Mouse (Mus musculus) embryonic facial prominence, embryonic 14.5 days (tissue): ENCODE measurements around the gene Cpt1a. TPM values are rescaled to one million over a fixed set of nuclear protein-coding genes. Genes with fewer than 3 reads are reported as not detected.

Experiments
- ATAC-seq: fragments of 200-750 bp; cut with Nextera tagmentation; 2 replicates; pipeline ENCODE4 v1.8.0; 2017; ENCODE audit warnings: low read depth, moderate number of reproducible peaks, moderate TSS enrichment
- DNase-seq: peaks from one replicate; pipeline ENCODE4 v3.0.0-alpha.2; 2015; ENCODE audit warnings: low spot score
- H3K27ac ChIP-seq: fragments of 300-500 bp; sonication (generic); replicated peaks from 2 replicates; pipeline ENCODE4 v1.5.1; 2014; ENCODE audit warnings: low read depth, mild to moderate bottlenecking, low read length, moderate library complexity
- H3K27me3 ChIP-seq: fragments of 300-500 bp; sonication (generic); replicated peaks from 2 replicates; pipeline ENCODE4 v1.6.1; 2014; ENCODE audit warnings: low read length; ENCODE audit not compliant: control insufficient read depth, insufficient read depth
- H3K36me3 ChIP-seq: fragments of 300-500 bp; sonication (generic); 2 replicates; pipeline ENCODE4 v1.6.1; 2014; ENCODE audit warnings: low read length, mixed read lengths; ENCODE audit not compliant: control insufficient read depth, insufficient read depth
- H3K4me1 ChIP-seq: fragments of 300-500 bp; sonication (generic); 2 replicates; pipeline ENCODE4 v1.6.1; 2014; ENCODE audit warnings: antibody characterized with exemption, low read length; ENCODE audit not compliant: control insufficient read depth, insufficient read depth
- H3K4me2 ChIP-seq: fragments of 300-500 bp; sonication (generic); 2 replicates; pipeline ENCODE4 v1.6.1; 2014; ENCODE audit warnings: low read depth, mild to moderate bottlenecking, low read length, moderate library complexity, mixed read lengths
- H3K4me3 ChIP-seq: fragments of 300-500 bp; sonication (generic); 2 replicates; pipeline ENCODE4 v1.5.1; 2014; ENCODE audit warnings: low read depth, mild to moderate bottlenecking, low read length
- H3K9ac ChIP-seq: fragments of 300-500 bp; sonication (generic); 2 replicates; pipeline ENCODE4 v1.6.1; 2014; ENCODE audit warnings: low read depth, mild to moderate bottlenecking, low read length, moderate library complexity, mixed read lengths
- H3K9me3 ChIP-seq: fragments of 300-500 bp; sonication (generic); 2 replicates; pipeline ENCODE4 v1.6.1; 2016; ENCODE audit warnings: low read length; ENCODE audit not compliant: control insufficient read depth
- WGBS: fragments of 180-500 bp; shearing (Covaris S2); extraction: QIAGEN DNeasy Blood & Tissue Kit; methylation state at CpG from one replicate; pipeline ENCODE4 v1.1.7; 2014; 5-methylcytosine and 5-hydroxymethylcytosine counted together
- polyA plus RNA-seq: library from polyadenylated mRNA; unstranded; fragments of >200 nt; fragmentation: Nextera tagmentation; extraction: Ambion mirVana; gene quantifications from 2 replicates; pipeline ENCODE4 v1.2.1, GENCODE M21; 2014

Cpt1a gene
- polyA plus RNA-seq, 1 experiment from 2014 or later: 16.5 TPM

GRCm38 (mm10) chr19:3295245-3295644 lies 26.9 kb upstream of the Cpt1a start:
- Histone ChIP-seq H3K27ac (no peak overlapping the region), H3K9me3 (no peaks in the 10 kb centered on the region), H3K36me3 (peaks cover 21% of the 10 kb centered on the region), H3K9ac (no peak overlapping the region), H3K27me3 (no peaks in the 10 kb centered on the region), H3K4me2 (no peak overlapping the region), H3K4me1 (no peaks in the 10 kb centered on the region), H3K4me3 (no peak overlapping the region)
- whole genome bisulfite sequencing: 87% methylated on average over 6 of the region's 6 CpGs
- no peak for DNase-seq
- no peak for ATAC-seq

- Histone ChIP-seq H3K4me2 (no peak overlapping the region), H3K4me1 (no peaks in the 10 kb centered on the region), H3K4me3 (no peak overlapping the region), H3K9me3 (no peaks in the 10 kb centered on the region), H3K27ac (no peak overlapping the region), H3K36me3 (peaks cover 4% of the 10 kb centered on the region; the same call in 1 of the 2 replicates), H3K27me3 (no peaks in the 10 kb centered on the region), H3K9ac (no peak overlapping the region)
- DNase-seq (no peak), ATAC-seq (no peak)
Measured at GRCm38 (mm10) chr19:3297034-3297433, 25.1 kb upstream of the Cpt1a start.

DNA sequence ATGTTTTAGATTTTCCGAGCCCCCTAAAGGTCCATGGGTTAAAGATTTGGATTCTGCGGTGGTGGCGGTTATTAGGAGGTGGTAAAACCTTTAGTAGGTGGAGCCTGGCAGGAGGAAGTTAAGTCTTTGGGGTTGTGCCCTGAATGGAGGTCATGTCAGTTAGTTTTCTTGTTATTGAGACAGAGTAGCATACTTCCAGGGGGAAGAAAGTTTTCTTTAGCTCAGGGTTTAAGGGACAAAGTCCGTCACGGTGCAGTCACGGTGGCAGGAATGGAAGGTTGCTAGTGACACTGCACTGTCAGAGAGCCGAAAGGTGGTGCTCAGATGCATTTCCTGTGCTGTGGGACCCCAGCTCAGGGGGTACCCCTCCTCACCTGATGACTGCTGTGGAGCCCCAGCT lies 24.4 kb upstream of the Cpt1a start:
- WGBS: 88% methylated on average over 7 of the region's 7 CpGs
- H3K4me3 ChIP-seq: no peak overlapping the region
- no peaks in the 10 kb centered on the region for H3K4me1 ChIP-seq
- no peaks in the 10 kb centered on the region for H3K9me3 ChIP-seq
- no peak overlapping the region for H3K27ac ChIP-seq
- no peak overlapping the region for H3K9ac ChIP-seq
- DNase-seq (no peak), ATAC-seq (no peak)
- H3K27me3 ChIP-seq: no peaks in the 10 kb centered on the region
- H3K4me2 ChIP-seq: no peak overlapping the region
- peaks cover 2% of the 10 kb centered on the region; the same call in 1 of the 2 replicates for H3K36me3 ChIP-seq

DNA sequence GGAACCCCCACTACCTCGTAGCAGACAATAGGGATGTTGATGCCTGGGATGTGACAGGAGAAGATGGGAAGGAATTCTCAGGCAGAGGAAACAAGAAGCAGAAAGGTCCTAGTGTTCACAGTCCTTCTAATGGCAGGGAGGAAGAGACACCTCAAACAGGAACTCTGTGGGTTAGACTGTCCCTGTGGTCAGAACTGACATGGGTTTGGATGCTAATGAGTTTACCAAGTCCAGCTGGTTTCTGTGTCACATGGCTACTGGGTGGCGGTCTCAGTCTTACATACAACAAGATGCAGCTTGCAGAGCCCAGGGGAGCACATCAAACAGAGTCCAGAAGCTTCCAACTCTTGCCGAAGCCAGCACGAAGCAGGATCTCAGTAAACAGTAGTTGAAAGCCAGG lies 18.1 kb upstream of the Cpt1a start:
- H3K9me3 ChIP-seq: no peaks in the 10 kb centered on the region
- no peak overlapping the region for H3K4me2 ChIP-seq
- no peaks in the 10 kb centered on the region for H3K36me3 ChIP-seq
- WGBS: 55% methylated on average over 4 of the region's 4 CpGs
- no peak overlapping the region for H3K4me3 ChIP-seq
- no peak overlapping the region for H3K27ac ChIP-seq
- H3K4me1 ChIP-seq: no peaks in the 10 kb centered on the region
- DNase-seq (no peak), ATAC-seq (no peak)
- no peak overlapping the region for H3K9ac ChIP-seq
- no peaks in the 10 kb centered on the region for H3K27me3 ChIP-seq

DNA sequence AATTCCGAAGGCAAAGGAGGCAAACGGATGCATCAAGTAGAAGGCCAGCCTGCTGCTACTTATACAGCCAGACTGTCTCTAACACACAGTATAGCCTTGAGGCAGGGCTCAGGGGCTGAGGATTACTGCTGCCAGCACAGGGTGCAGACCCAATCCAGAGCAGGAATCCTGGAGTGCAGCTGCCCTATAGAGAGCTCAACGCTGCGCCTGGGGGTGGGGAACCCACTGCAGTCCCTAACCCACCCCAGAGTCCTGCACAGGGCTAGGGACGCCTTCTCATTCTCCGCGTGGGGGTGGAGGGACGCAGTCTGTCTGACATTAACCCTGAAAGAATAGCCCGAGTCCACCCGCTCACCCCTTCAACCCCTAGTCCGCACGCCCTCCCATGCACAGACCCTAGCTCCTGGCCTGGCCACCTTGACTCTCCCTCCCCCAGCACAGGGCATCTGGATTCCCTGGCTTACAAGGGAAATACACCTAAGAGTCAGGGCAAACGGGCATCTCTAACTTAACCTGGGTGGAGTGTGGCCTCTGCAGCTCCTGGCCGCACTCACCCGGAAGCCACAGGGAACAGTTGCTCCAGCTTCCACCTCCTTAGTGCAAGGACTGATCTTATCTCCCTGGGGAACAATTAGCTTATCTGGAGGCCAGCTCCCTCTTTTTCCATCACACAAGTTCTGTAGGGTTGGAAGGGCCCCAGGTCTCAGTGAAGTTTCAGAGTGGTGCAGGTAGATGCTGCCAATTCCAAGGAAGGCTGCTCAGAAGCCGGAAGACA lies 14.8 kb upstream of the Cpt1a start:
- Histone ChIP-seq H3K27ac (no peak overlapping the region), H3K9ac (no peak overlapping the region), H3K27me3 (no peaks in the 10 kb centered on the region), H3K4me2 (no peak overlapping the region), H3K4me3 (no peak overlapping the region), H3K9me3 (no peaks in the 10 kb centered on the region), H3K36me3 (no peaks in the 10 kb centered on the region), H3K4me1 (no peaks in the 10 kb centered on the region)
- ATAC-seq: no peak
- no peak for DNase-seq
- whole genome bisulfite sequencing: 36% methylated on average over 13 of the region's 16 CpGs

DNA sequence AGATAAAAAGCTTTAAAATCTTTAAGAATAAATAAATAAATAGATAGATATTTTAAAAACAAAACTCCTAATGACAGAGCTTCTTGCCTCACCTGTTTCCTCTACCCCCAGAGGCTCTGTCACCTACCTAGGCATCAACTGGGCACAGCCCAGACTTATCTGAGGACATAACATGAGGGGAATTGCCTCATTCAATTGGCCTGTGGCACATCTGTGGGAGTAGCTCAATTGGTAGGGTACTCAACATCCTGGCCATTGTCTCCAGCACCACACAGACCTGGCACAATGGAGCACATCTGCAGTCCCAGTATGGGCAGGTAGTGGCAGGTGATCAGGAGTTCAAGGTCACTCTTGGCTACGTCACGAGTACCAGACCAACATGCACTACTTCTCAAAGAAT lies 2.8 kb upstream of the Cpt1a start:
- no peak overlapping the region for H3K4me3 ChIP-seq
- H3K4me2 ChIP-seq: no peak overlapping the region
- no peak overlapping the region for H3K9ac ChIP-seq
- 87% methylated on average over 2 of the region's 2 CpGs for WGBS
- no peak overlapping the region for H3K27ac ChIP-seq
- no peaks in the 10 kb centered on the region for H3K9me3 ChIP-seq
- H3K4me1 ChIP-seq: peaks cover under 1% of the 10 kb centered on the region; the same call in 1 of the 2 replicates
- ATAC-seq (no peak), DNase-seq (no peak)
- no peaks in the 10 kb centered on the region for H3K36me3 ChIP-seq
- H3K27me3 ChIP-seq: peaks cover 13% of the 10 kb centered on the region; the same call in 1 of the 2 replicates

DNA sequence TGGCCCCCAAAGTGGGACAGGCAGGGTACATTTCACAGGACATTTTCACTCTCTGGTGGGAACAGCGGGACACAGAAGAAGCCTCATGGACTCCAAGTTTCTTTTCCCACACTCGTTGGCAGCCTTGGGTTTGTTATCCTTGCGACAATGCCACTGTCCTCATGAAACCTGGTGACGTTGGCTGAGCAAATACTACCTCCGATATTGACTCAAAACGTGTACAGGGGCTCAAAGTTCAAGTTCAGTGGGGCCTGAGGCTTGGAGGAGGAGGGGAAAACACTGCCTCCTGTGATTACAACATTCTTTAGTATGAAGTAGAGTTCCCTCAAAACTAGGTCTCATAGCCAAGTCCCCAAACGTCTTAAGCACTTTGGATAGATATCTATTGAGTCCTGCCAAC lies 2.0 kb upstream of the Cpt1a start:
- peaks cover 6% of the 10 kb centered on the region for H3K4me1 ChIP-seq
- H3K9me3 ChIP-seq: no peaks in the 10 kb centered on the region
- H3K4me2 ChIP-seq: no peak overlapping the region
- ATAC-seq: no peak
- no peak overlapping the region for H3K27ac ChIP-seq
- H3K9ac ChIP-seq: no peak overlapping the region
- no peak overlapping the region for H3K4me3 ChIP-seq
- DNase-seq: no peak
- 75% methylated on average over 7 of the region's 7 CpGs for WGBS
- peaks cover 13% of the 10 kb centered on the region; the same call in 1 of the 2 replicates for H3K27me3 ChIP-seq
- H3K36me3 ChIP-seq: no peaks in the 10 kb centered on the region

DNA sequence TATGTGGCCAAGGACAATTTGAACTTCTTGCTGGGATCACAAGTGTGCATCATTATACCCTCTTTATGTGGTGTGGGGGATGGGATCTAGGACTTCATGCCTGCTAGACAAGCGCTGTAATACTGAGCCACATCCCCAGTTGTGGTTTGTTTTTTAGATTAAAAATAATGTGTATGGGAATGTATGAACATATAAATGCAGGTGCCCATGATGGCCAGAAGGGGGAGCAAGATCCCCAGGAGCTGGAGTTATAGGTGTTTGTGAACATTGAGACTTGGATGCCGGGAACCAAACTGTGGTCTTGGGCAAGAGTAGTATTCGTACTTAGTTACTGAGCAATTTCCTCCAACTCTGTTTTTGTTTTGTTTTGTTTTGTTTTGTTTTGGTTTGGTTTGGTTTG lies 1.3 kb upstream of the Cpt1a start:
- 84% methylated on average over 3 of the region's 3 CpGs for WGBS
- DNase-seq (no peak), ATAC-seq (no peak)
- H3K4me3 ChIP-seq: no peak overlapping the region
- no peak overlapping the region for H3K4me2 ChIP-seq
- peaks cover 13% of the 10 kb centered on the region; the same call in 1 of the 2 replicates for H3K27me3 ChIP-seq
- no peaks in the 10 kb centered on the region for H3K36me3 ChIP-seq
- H3K4me1 ChIP-seq: peaks cover 8% of the 10 kb centered on the region
- no peaks in the 10 kb centered on the region for H3K9me3 ChIP-seq
- no peak overlapping the region for H3K27ac ChIP-seq
- no peak overlapping the region for H3K9ac ChIP-seq

GRCm38 (mm10) chr19:3321617-3322016 lies 517 bp upstream of the Cpt1a start:
- WGBS: 9% methylated on average over 11 of the region's 11 CpGs
- no peak for ATAC-seq
- peak overlapping the region; percentile 88 for H3K4me2 ChIP-seq
- no peak overlapping the region for H3K9ac ChIP-seq
- H3K4me3 ChIP-seq: peak overlapping the region; percentile 54
- H3K27me3 ChIP-seq: peaks cover 13% of the 10 kb centered on the region; the same call in 1 of the 2 replicates
- no peak overlapping the region for H3K27ac ChIP-seq
- no peaks in the 10 kb centered on the region for H3K9me3 ChIP-seq
- peaks cover 16% of the 10 kb centered on the region for H3K4me1 ChIP-seq
- H3K36me3 ChIP-seq: no peaks in the 10 kb centered on the region
- DNase-seq: peak; percentile 63
